Mouse (Mus musculus): ENCODE measurements around the gene Thumpd2. TPM values are rescaled to one million over a fixed set of nuclear protein-coding genes. Genes with fewer than 3 reads are reported as not detected.

Gene Thumpd2
- total RNA-seq (2021): 1 to 10 TPM; 4.6 to 4.8 TPM

- intact Hi-C loops (cut with DNase I): loop anchor here (5.0 kb wide), 1 partner anchor 693 kb away; the partner anchor contains the start of gene Gm10190
- peak; percentile 73 for DNase-seq (ENCODE audit: low spot score)
Measured at GRCm38 (mm10) chr17:81064979-81065311, at the start of gene Thumpd2. Gene Thumpd2, minus strand, starts transcription at chr17:81065082.

- intact Hi-C loops (cut with DNase I): no loop called here
- no peak for DNase-seq (ENCODE audit: low spot score)
Measured at GRCm38 (mm10) chr17:81104237-81104636, 39.4 kb upstream of the Thumpd2 start.

- intact Hi-C loops (cut with DNase I): no loop called here
- no peak for DNase-seq (ENCODE audit: low spot score)
Measured at GRCm38 (mm10) chr17:81102866-81103265, 38.0 kb upstream of the Thumpd2 start.

GRCm38 (mm10) chr17:81098444-81098843 lies 33.6 kb upstream of the Thumpd2 start:
- no peak for DNase-seq (ENCODE audit: low spot score)
- intact Hi-C loops (cut with DNase I): no loop called here

GRCm38 (mm10) chr17:81096490-81096889 lies 31.6 kb upstream of the Thumpd2 start:
- no peak for DNase-seq (ENCODE audit: low spot score)
- intact Hi-C loops (cut with DNase I): no loop called here

GRCm38 (mm10) chr17:81092794-81093193 lies 27.9 kb upstream of the Thumpd2 start:
- DNase-seq (ENCODE audit: low spot score): no peak
- intact Hi-C loops (cut with DNase I): no loop called here

GRCm38 (mm10) chr17:81088866-81089265 lies 24.0 kb upstream of the Thumpd2 start:
- no peak for DNase-seq (ENCODE audit: low spot score)
- intact Hi-C loops (cut with DNase I): no loop called here

GRCm38 (mm10) chr17:81087735-81088134 lies 22.9 kb upstream of the Thumpd2 start:
- intact Hi-C loops (cut with DNase I): no loop called here
- DNase-seq (ENCODE audit: low spot score): no peak

- no peak for DNase-seq (ENCODE audit: low spot score)
- intact Hi-C loops (cut with DNase I): loop anchor here (5.0 kb wide), 1 partner anchor 692 kb away; the partner anchor contains the start of gene Gm10190
Measured at GRCm38 (mm10) chr17:81064279-81064978, 453 bp downstream of the Thumpd2 start.

- intact Hi-C loops (cut with DNase I): loop anchor here (5.0 kb wide), 1 partner anchor 691 kb away; the partner anchor contains the start of gene Gm10190
Measured at GRCm38 (mm10) chr17:81063346-81063745, 1.5 kb downstream of the Thumpd2 start.

GRCm38 (mm10) chr17:81062349-81062871 lies 2.5 kb downstream of the Thumpd2 start:
- no peak for DNase-seq (ENCODE audit: low spot score)
- intact Hi-C loops (cut with DNase I): loop anchor here (5.0 kb wide), 1 partner anchor 690 kb away; the partner anchor contains the start of gene Gm10190

More at GRCm38 (mm10) chr17:81063346-81063745, 1.5 kb downstream of the Thumpd2 start:
- DNase-seq (ENCODE audit: low spot score): no peak

- intact Hi-C loops (cut with DNase I): no loop called here
- no peak for DNase-seq (ENCODE audit: low spot score)
Measured at GRCm38 (mm10) chr17:81056796-81057381, 8.0 kb downstream of the Thumpd2 start.

GRCm38 (mm10) chr17:81056035-81056434 lies 8.8 kb downstream of the Thumpd2 start:
- intact Hi-C loops (cut with DNase I): no loop called here
- DNase-seq (ENCODE audit: low spot score): no peak

GRCm38 (mm10) chr17:81055522-81055921 lies 9.4 kb downstream of the Thumpd2 start:
- no peak for DNase-seq (ENCODE audit: low spot score)
- intact Hi-C loops (cut with DNase I): no loop called here

GRCm38 (mm10) chr17:81053274-81053673 lies 11.6 kb downstream of the Thumpd2 start:
- intact Hi-C loops (cut with DNase I): no loop called here

GRCm38 (mm10) chr17:81047930-81048564 lies 16.8 kb downstream of the Thumpd2 start:
- no peak for DNase-seq (ENCODE audit: low spot score)
- intact Hi-C loops (cut with DNase I): no loop called here

More at GRCm38 (mm10) chr17:81053274-81053673, 11.6 kb downstream of the Thumpd2 start:
- DNase-seq (ENCODE audit: low spot score): no peak

GRCm38 (mm10) chr17:81045525-81046150 lies 19.2 kb downstream of the Thumpd2 start:
- intact Hi-C loops (cut with DNase I): no loop called here
- DNase-seq (ENCODE audit: low spot score): no peak

GRCm38 (mm10) chr17:81045115-81045514 lies 19.8 kb downstream of the Thumpd2 start:
- DNase-seq (ENCODE audit: low spot score): no peak
- intact Hi-C loops (cut with DNase I): no loop called here

GRCm38 (mm10) chr17:81044356-81044755 lies 20.5 kb downstream of the Thumpd2 start:
- intact Hi-C loops (cut with DNase I): no loop called here
- DNase-seq (ENCODE audit: low spot score): no peak

- intact Hi-C loops (cut with DNase I): no loop called here
- no peak for DNase-seq (ENCODE audit: low spot score)
Measured at GRCm38 (mm10) chr17:81041662-81042061, 23.2 kb downstream of the Thumpd2 start.

Measured in heart, postnatal 25 days (tissue).